In genomic region chr4:133013266-133013891, GRCm38 (mm10) we compare ENCODE assay signal across 8 mouse cellular contexts. TPM values are rescaled to one million over a fixed set of nuclear protein-coding genes. Genes with fewer than 3 reads are reported as not detected.
DNase-seq lines count a peak whose midpoint lies in the region; ATAC-seq and TF ChIP-seq lines count a peak whose summit lies in the region.

No protein-coding gene starts in this region.

- no peak for TF ChIP-seq EP300 in CH12.LX (IDR thresholded peaks at IDR 0.05; ENCODE audit: low read length)

- no peak for ATAC-seq in forebrain, embryonic 12.5 days (ENCODE audit: low FRiP score)
- no peak for ATAC-seq in erythroid progenitor cell, adult 5-6 weeks (replicated peaks; ENCODE audit: low FRiP score, poor library complexity, severe bottlenecking)

- no peaks in the 10 kb centered on the region for H3K9me3 ChIP-seq in CH12.LX (replicated peaks; ENCODE audit: low read length)
- no peaks in the 10 kb centered on the region for H3K9me3 ChIP-seq in forebrain, embryonic 12.5 days
- no peaks in the 10 kb centered on the region for H3K9me3 ChIP-seq in megakaryocyte, embryonic 14.5 days

- peak overlapping the region; percentile 25; the same call in 1 of the 2 replicates for H3K9ac ChIP-seq in CH12.LX (ENCODE audit: insufficient read depth, low read depth)
- H3K9ac ChIP-seq in forebrain, embryonic 12.5 days, result peak overlapping the region; percentile 95

- dilution Hi-C loops in CH12.LX (cut with MboI; ENCODE audit: extremely low pct_ligation_motif_present, extremely low pct_unique_long_range_greater_than_20kb, low sequenced_read_pairs), result no loop called here

- in situ Hi-C loops in CH12.LX (cut with MboI; ENCODE audit: low pct_ligation_motif_present, low pct_unique_long_range_greater_than_20kb, low sequenced_read_pairs), result loop anchor here (5.0 to 10.0 kb wide), 2 partner anchors 34 to 191 kb away; no protein-coding TSS in a partner anchor

- peaks cover 12 to 46% of the 10 kb centered on the region in 2 experiments for H3K4me1 ChIP-seq in CH12.LX (ENCODE audit: control insufficient read depth in 1 of 2, insufficient read depth in 2 of 2)
- peaks cover 72% of the 10 kb centered on the region for H3K4me1 ChIP-seq in forebrain, embryonic 12.5 days
- H3K4me1 ChIP-seq in megakaryocyte, embryonic 14.5 days, result peaks cover 80% of the 10 kb centered on the region

- TF ChIP-seq POLR2A in CH12.LX (IDR thresholded peaks at IDR 0.05; ENCODE audit: low read depth, low read length), result no peak

- WGBS in forebrain, embryonic 12.5 days, result 4% methylated on average over 17 of the region's 18 CpGs

- peaks cover 3% of the 10 kb centered on the region; the same call in 1 of the 2 replicates for H3K79me2 ChIP-seq in CH12.LX (replicated peaks; ENCODE audit: control insufficient read depth, extremely low read depth, insufficient read depth, poor library complexity, severe bottlenecking)

- peak overlapping the region; percentile 97 for H3K4me2 ChIP-seq in CH12.LX (ENCODE audit: insufficient read depth, low read depth, poor library complexity, severe bottlenecking)
- H3K4me2 ChIP-seq in forebrain, embryonic 12.5 days, result peak overlapping the region; percentile 86

- TF ChIP-seq RAD21 in CH12.LX (IDR thresholded peaks at IDR 0.05; ENCODE audit: low read depth, low read length), result no peak

- H3K27ac ChIP-seq in CH12.LX (ENCODE audit: insufficient read depth, low read depth), result peak overlapping the region; percentile 14; the same call in 1 of the 2 replicates
- peak overlapping the region; percentile 95 for H3K27ac ChIP-seq in forebrain, embryonic 12.5 days

- intact Hi-C loops in heart, postnatal 25 days (cut with DNase I), result loop anchor here (1.0 to 5.0 kb wide), 3 partner anchors 24 to 119 kb away; partner anchors contain the start of gene Wasf2

- peaks cover 16% of the 10 kb centered on the region for H3K27me3 ChIP-seq in CH12.LX (replicated peaks)
- peaks cover 20% of the 10 kb centered on the region for H3K27me3 ChIP-seq in forebrain, embryonic 12.5 days
- peaks cover 9% of the 10 kb centered on the region for H3K27me3 ChIP-seq in megakaryocyte, embryonic 14.5 days (replicated peaks)

- no peak for TF ChIP-seq CTCF in CH12.LX (conservative IDR thresholded peaks at IDR 0.05 in 1 of 2, IDR thresholded peaks at IDR 0.05 in 1 of 2; ENCODE audit: low read depth in 2 of 2, low read length in 2 of 2)

- peak; percentile 50 for DNase-seq in CH12.LX (ENCODE audit: extremely low read depth)
- peak; percentile 64 for DNase-seq in adrenal gland, postnatal 25 days
- peak; percentile 63 for DNase-seq in heart, postnatal 25 days (ENCODE audit: low spot score)
- peak; percentile 68 to 80 for DNase-seq in kidney, postnatal 4 days
- peak; percentile 65 to 71 for DNase-seq in spleen, postnatal 36 days (ENCODE audit: low spot score in 2 of 2)

- H3K4me3 ChIP-seq in CH12.LX (replicated peaks in 1 of 3; ENCODE audit: low read depth in 2 of 3, low read length in 2 of 3, poor library complexity in 1 of 3), result peak overlapping the region; percentile 56 to 85 (median 78)
- peak overlapping the region; percentile 95 for H3K4me3 ChIP-seq in forebrain, embryonic 12.5 days (replicated peaks)
- peak overlapping the region; percentile 97 for H3K4me3 ChIP-seq in megakaryocyte, embryonic 14.5 days (replicated peaks)

- H3K36me3 ChIP-seq in CH12.LX (replicated peaks in 1 of 2; ENCODE audit: control insufficient read depth in 1 of 2, insufficient read depth in 1 of 2, low read length in 1 of 2), result peaks cover 0 to 24% of the 10 kb centered on the region in 2 experiments
- no peaks in the 10 kb centered on the region; the same call in 1 of the 2 replicates for H3K36me3 ChIP-seq in forebrain, embryonic 12.5 days (replicated peaks)
- H3K36me3 ChIP-seq in megakaryocyte, embryonic 14.5 days (replicated peaks; ENCODE audit: low read length), result peaks cover 21% of the 10 kb centered on the region

TF ChIP-seq in CH12.LX, 34 proteins besides CTCF, POLR2A, EP300 and RAD21:
- TF ChIP-seq POLR2AphosphoS2 (IDR thresholded peaks at IDR 0.05; ENCODE audit: low read depth, low read length), result no peak
- no peak for TF ChIP-seq BHLHE40 (IDR thresholded peaks at IDR 0.05; ENCODE audit: low read depth, low read length)
- 0 out of 2 replicates have a peak, but pooled peaks have one; percentile 31 for TF ChIP-seq ETS1 (conservative IDR thresholded peaks at IDR 0.05; ENCODE audit: low read depth, low read length)
- TF ChIP-seq MAZ (IDR thresholded peaks at IDR 0.05; ENCODE audit: low read depth, low read length), result peak; percentile 82
- no peak for TF ChIP-seq ZC3H11A (IDR thresholded peaks at IDR 0.05; ENCODE audit: low read depth, low read length)
- no peak for TF ChIP-seq ZKSCAN1 (IDR thresholded peaks at IDR 0.05; ENCODE audit: borderline replicate concordance, low read depth, low read length)
- TF ChIP-seq IRF4 (IDR thresholded peaks at IDR 0.05; ENCODE audit: low read depth, low read length), result peak; percentile 41; the same call in 1 of the 2 replicates
- no peak for TF ChIP-seq MAFK (IDR thresholded peaks at IDR 0.05; ENCODE audit: insufficient replicate concordance, low read length)
- no peak for TF ChIP-seq TBP (conservative IDR thresholded peaks at IDR 0.05; ENCODE audit: low read depth, low read length)
- TF ChIP-seq ZMIZ1 (IDR thresholded peaks at IDR 0.05; ENCODE audit: low read depth, low read length), result no peak
- TF ChIP-seq E2F4 (IDR thresholded peaks at IDR 0.05; ENCODE audit: insufficient replicate concordance, low read depth, low read length), result no peak
- no peak for TF ChIP-seq ZNF384 (IDR thresholded peaks at IDR 0.05; ENCODE audit: low read depth, low read length)
- TF ChIP-seq KAT2A (IDR thresholded peaks at IDR 0.05; ENCODE audit: insufficient replicate concordance, low read length), result no peak
- no peak for TF ChIP-seq NELFE (IDR thresholded peaks at IDR 0.05; ENCODE audit: low read depth, low read length)
- TF ChIP-seq SMC3 (IDR thresholded peaks at IDR 0.05; ENCODE audit: low read depth, low read length), result no peak
- no peak for TF ChIP-seq SIN3A (IDR thresholded peaks at IDR 0.05; ENCODE audit: low read length)
- no peak for TF ChIP-seq USF2 (conservative IDR thresholded peaks at IDR 0.05; ENCODE audit: low read depth, low read length)
- no peak for TF ChIP-seq MYC (IDR thresholded peaks at IDR 0.05; ENCODE audit: low read depth, low read length)
- TF ChIP-seq PAX5 (IDR thresholded peaks at IDR 0.05; ENCODE audit: low read length), result no peak
- no peak for TF ChIP-seq NRF1 (IDR thresholded peaks at IDR 0.05; ENCODE audit: low read depth, low read length)
- no peak; the same call in 1 of the 2 replicates for TF ChIP-seq MEF2A (IDR thresholded peaks at IDR 0.05; ENCODE audit: borderline replicate concordance, low read depth, low read length)
- TF ChIP-seq TCF12 (IDR thresholded peaks at IDR 0.05; ENCODE audit: low read depth, low read length), result peak; percentile 65; the same call in 1 of the 2 replicates
- no peak for TF ChIP-seq JUND (conservative IDR thresholded peaks at IDR 0.05; ENCODE audit: low read depth, low read length)
- TF ChIP-seq GABPA (IDR thresholded peaks at IDR 0.05; ENCODE audit: insufficient replicate concordance, low read depth, low read length), result no peak
- TF ChIP-seq CHD1 (IDR thresholded peaks at IDR 0.05; ENCODE audit: low read depth, low read length), result no peak
- no peak for TF ChIP-seq MAX (IDR thresholded peaks at IDR 0.05; ENCODE audit: low read length)

RNA-seq across cellular contexts. Expression of gene Ahdc1, which starts 2.3 kb away (rescaled TPM):
- 7.8 and 8.4 TPM in 2 replicates for total RNA-seq in CH12.LX (2012; rRNA removed)
- 1.0 and 1.6 TPM in 2 replicates for total RNA-seq in CH12.LX (2014; rRNA removed)
- 16.1 and 19.9 TPM in 2 replicates for polyA plus RNA-seq in CH12.LX (2012; ENCODE audit: insufficient read length, low read depth)
- total RNA-seq in adrenal gland, postnatal 25 days (2021), result 91.4 and 96.4 TPM in 2 replicates
- 7.2 and 8.1 TPM in 2 replicates for polyA plus RNA-seq in forebrain, embryonic 12.5 days (2016; fragmentation: Nextera tagmentation; extraction: Ambion mirVana)
- total RNA-seq in heart, postnatal 25 days (2021), result 10 to 100 TPM; 43.2 to 50.4 TPM
- polyA plus RNA-seq in megakaryocyte, embryonic 14.5 days (2012; ENCODE audit: insufficient read depth, low replicate concordance), result 42.4 and 114 TPM in 2 replicates
- total RNA-seq in erythroid progenitor cell, adult 5-6 weeks (2015; ENCODE audit: low replicate concordance), result 2.9 TPM in 2 replicates
- 0.26 TPM in 1 of 2 replicates, not detected in the other for total RNA-seq in erythroid progenitor cell, adult 5-6 weeks (2017; ENCODE audit: low replicate concordance)

RNA-seq across cellular contexts. Expression of gene Fgr, which starts 39.5 kb away (rescaled TPM):
- 0.04 TPM in 2 replicates for total RNA-seq in CH12.LX (2012; rRNA removed)
- total RNA-seq in CH12.LX (2014; rRNA removed), result 0.13 and 0.23 TPM in 2 replicates
- polyA plus RNA-seq in CH12.LX (2012; ENCODE audit: insufficient read length, low read depth), result 0.24 and 0.70 TPM in 2 replicates
- total RNA-seq in adrenal gland, postnatal 25 days (2021), result 0.33 TPM in 1 of 2 replicates, not detected in the other
- polyA plus RNA-seq in forebrain, embryonic 12.5 days (2016; fragmentation: Nextera tagmentation; extraction: Ambion mirVana), result 0.12 and 0.20 TPM in 2 replicates
- total RNA-seq in heart, postnatal 25 days (2021), result under 1 TPM; 0.26 to 0.39 TPM
- 4.8 TPM in 1 of 2 replicates, not detected in the other for polyA plus RNA-seq in megakaryocyte, embryonic 14.5 days (2012; ENCODE audit: insufficient read depth, low replicate concordance)
- total RNA-seq in erythroid progenitor cell, adult 5-6 weeks (2015; ENCODE audit: low replicate concordance), result 8.4 and 12.6 TPM in 2 replicates
- 7.8 and 9.7 TPM in 2 replicates for total RNA-seq in erythroid progenitor cell, adult 5-6 weeks (2017; ENCODE audit: low replicate concordance)
